Mouse (Mus musculus): ENCODE results near the gene Cd2ap. TPM values are rescaled to one million over a fixed set of nuclear protein-coding genes. Genes with fewer than 3 reads are reported as not detected.

Gene Cd2ap
- polyA plus RNA-seq, 1 experiment from 2014 or later = 20.7 TPM

DNA sequence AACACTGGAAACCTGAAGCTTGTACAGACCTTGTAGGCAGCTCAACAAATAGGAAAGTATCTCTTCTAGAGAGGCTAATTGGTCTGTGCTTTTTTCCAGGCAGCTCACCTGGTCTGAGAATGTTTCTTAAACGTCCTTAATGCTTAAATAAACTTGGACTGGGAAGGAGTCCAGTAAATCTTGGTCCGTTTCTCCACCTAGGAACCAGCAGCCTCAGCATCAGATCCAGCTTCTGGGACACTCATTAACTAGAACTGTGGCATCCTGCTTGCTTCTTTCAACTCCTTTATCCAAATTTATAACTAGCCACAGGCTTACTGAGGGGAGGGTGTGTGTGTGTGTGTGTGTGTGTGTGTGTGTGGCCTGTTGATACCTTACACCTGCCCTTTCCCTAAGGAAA lies 122.7 kb downstream of the Cd2ap start:
- H3K27ac ChIP-seq (ENCODE audit: low read depth, low read length) = no peak overlapping the region
- WGBS (ENCODE audit: insufficient replicate concordance) = 50% methylated on average over 2 of the region's 2 CpGs
- H3K9ac ChIP-seq (ENCODE audit: low read depth, low read length) = no peak overlapping the region
- H3K36me3 ChIP-seq (ENCODE audit: control insufficient read depth, insufficient read depth, low read length) = no peaks in the 10 kb centered on the region
- H3K4me1 ChIP-seq (ENCODE audit: control insufficient read depth, insufficient read depth, low read length) = no peaks in the 10 kb centered on the region
- H3K9me3 ChIP-seq (replicated peaks; ENCODE audit: control insufficient read depth, low read length) = no peaks in the 10 kb centered on the region
- no peak for ATAC-seq (replicated peaks; ENCODE audit: insufficient number of reproducible peaks, low FRiP score, low TSS enrichment)
- no peaks in the 10 kb centered on the region for H3K27me3 ChIP-seq (ENCODE audit: control insufficient read depth, insufficient read depth, low read length)
- no peak overlapping the region for H3K4me3 ChIP-seq (ENCODE audit: low read depth, low read length)
- H3K4me2 ChIP-seq = no peak overlapping the region

DNA sequence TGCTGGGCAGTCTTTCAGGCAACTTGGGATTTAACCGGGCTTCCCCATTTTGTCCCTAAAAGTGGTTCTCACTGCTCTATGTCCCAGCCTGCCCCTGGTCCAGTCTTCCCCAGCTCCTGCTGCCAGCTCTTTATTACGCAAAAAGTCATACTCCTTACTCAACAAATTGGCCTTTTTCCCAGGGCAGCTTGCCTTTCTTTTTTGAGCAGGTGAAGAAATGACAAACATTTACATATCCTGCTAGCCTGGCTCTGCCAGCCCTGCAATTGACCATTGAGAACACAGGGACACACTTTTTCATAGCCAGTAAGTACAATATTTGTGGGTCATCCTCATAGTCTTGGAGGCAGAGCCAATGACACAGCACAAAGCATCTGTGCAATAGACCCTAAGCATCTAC lies 124.3 kb downstream of the Cd2ap start:
- no peak overlapping the region for H3K27ac ChIP-seq (ENCODE audit: low read depth, low read length)
- H3K9me3 ChIP-seq (replicated peaks; ENCODE audit: control insufficient read depth, low read length) = no peaks in the 10 kb centered on the region
- no peaks in the 10 kb centered on the region for H3K27me3 ChIP-seq (ENCODE audit: control insufficient read depth, insufficient read depth, low read length)
- no peak overlapping the region for H3K9ac ChIP-seq (ENCODE audit: low read depth, low read length)
- H3K4me1 ChIP-seq (ENCODE audit: control insufficient read depth, insufficient read depth, low read length) = no peaks in the 10 kb centered on the region
- no peak overlapping the region for H3K4me2 ChIP-seq
- no peak overlapping the region for H3K4me3 ChIP-seq (ENCODE audit: low read depth, low read length)
- no peak for ATAC-seq (replicated peaks; ENCODE audit: insufficient number of reproducible peaks, low FRiP score, low TSS enrichment)
- 77% methylated on average over 2 of the region's 2 CpGs for WGBS (ENCODE audit: insufficient replicate concordance)
- no peaks in the 10 kb centered on the region for H3K36me3 ChIP-seq (ENCODE audit: control insufficient read depth, insufficient read depth, low read length)

DNA sequence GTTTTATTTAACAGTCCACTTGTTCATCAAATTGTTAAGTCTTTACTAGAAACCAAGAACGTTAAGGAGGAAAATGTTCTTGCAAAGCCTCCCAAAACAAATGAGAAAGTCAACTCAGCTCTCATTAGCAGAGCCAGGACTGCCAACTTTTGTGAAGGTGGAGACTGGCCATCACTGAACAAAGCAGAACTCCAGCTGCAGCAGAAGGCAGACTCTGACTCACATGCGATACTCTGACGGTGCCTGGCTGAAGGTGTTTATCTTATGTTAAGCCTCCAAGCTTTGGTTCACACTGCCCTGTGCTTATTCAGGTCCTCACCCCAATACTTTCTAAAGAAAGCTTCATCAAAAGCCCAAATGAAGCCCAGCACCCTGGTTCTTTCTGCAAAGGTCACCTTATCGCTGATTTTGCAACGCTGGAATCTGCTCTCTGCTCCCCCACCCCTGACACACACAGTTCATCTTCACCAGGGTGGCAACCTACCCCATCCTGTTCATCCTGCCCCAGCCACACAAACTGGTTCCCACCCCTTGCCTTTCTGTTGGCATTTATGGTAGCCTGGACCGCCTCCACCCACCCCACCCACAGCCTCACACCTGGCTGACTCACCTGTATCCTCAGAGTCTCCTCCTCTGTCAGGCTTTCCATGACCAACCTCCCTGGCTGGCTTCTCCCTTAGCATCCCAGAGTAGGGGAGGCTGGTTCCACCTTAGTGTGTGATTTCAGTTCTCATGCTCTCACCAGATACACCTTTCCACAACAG lies 130.6 kb downstream of the Cd2ap start:
- H3K27me3 ChIP-seq (ENCODE audit: control insufficient read depth, insufficient read depth, low read length) = no peaks in the 10 kb centered on the region
- 75% methylated on average over 6 of the region's 6 CpGs for WGBS (ENCODE audit: insufficient replicate concordance)
- no peaks in the 10 kb centered on the region for H3K36me3 ChIP-seq (ENCODE audit: control insufficient read depth, insufficient read depth, low read length)
- ATAC-seq (replicated peaks; ENCODE audit: insufficient number of reproducible peaks, low FRiP score, low TSS enrichment) = no peak
- no peak overlapping the region for H3K9ac ChIP-seq (ENCODE audit: low read depth, low read length)
- H3K4me1 ChIP-seq (ENCODE audit: control insufficient read depth, insufficient read depth, low read length) = peaks cover 2% of the 10 kb centered on the region; the same call in 1 of the 2 replicates
- no peaks in the 10 kb centered on the region for H3K9me3 ChIP-seq (replicated peaks; ENCODE audit: control insufficient read depth, low read length)
- H3K27ac ChIP-seq (ENCODE audit: low read depth, low read length) = no peak overlapping the region
- H3K4me2 ChIP-seq = no peak overlapping the region
- no peak overlapping the region for H3K4me3 ChIP-seq (ENCODE audit: low read depth, low read length)

Other genes starting within 250 kb of the Cd2ap start
- 0.10 TPM in 1 of 2 replicates, not detected in the other for gene Adgrf4, start 184.4 kb downstream of the Cd2ap start, polyA plus RNA-seq (2014; fragmentation: Nextera tagmentation; extraction: Ambion mirVana)
- gene Adgrf2, start 134.5 kb downstream of the Cd2ap start, polyA plus RNA-seq (2014; fragmentation: Nextera tagmentation; extraction: Ambion mirVana) = 0.13 TPM in 1 of 2 replicates, not detected in the other
- gene Tnfrsf21, start 139.9 kb upstream of the Cd2ap start, polyA plus RNA-seq (2014; fragmentation: Nextera tagmentation; extraction: Ambion mirVana) = 11.3 and 11.8 TPM in 2 replicates